Mouse (Mus musculus) left cerebral cortex, postnatal 10 days (tissue): ENCODE results near the gene Tmc6. TPM values are rescaled to one million over a fixed set of nuclear protein-coding genes. Genes with fewer than 3 reads are reported as not detected.
A peak's percentile ranks its signal among the peaks of the same experiment; 100 is the strongest.
"Not testable (repeated sequence)": the region's sequence is repeated elsewhere in the genome, so short reads cannot be mapped to it uniquely, and the experiment has no call there.

ENCODE experiments used
- DNase-seq, 2 experiments: peaks; one replicate each; pipeline ENCODE4 v3.0.0; 2021 to 2022; ENCODE audit warnings: low spot score in 2 of 2, mixed read lengths in 1 of 2; ENCODE audit errors: extremely low spot score in 1 of 2
- intact Hi-C: fragments of 180-260 bp; cut with DNase I; formaldehyde crosslinking; loops from one replicate; pipeline ENCODE4 v1.15.1; 2025
- total RNA-seq, 2 experiments: library from RNA; stranded (reverse); gene quantifications; 2 replicates each; pipeline ENCODE4 v1.2.3; 2021

Gene Tmc6
- total RNA-seq, 2 experiments from 2014 or later = 4.7 to 4.8 TPM

- DNase-seq = not testable (repeated sequence)
These were observed 33.9 kb upstream of the Tmc6 start for GRCm38 (mm10) chr11:117815850-117816249.

GRCm38 (mm10) chr11:117814704-117815366 is 32.8 kb upstream of the Tmc6 start:
- DNase-seq = no peak
- intact Hi-C loops = no loop called here

More at GRCm38 (mm10) chr11:117815850-117816249, 33.9 kb upstream of the Tmc6 start:
- intact Hi-C loops = not testable (repeated sequence)

GRCm38 (mm10) chr11:117813867-117814266 is 31.9 kb upstream of the Tmc6 start:
- no peak for DNase-seq
- intact Hi-C loops = no loop called here

- intact Hi-C loops = no loop called here
- DNase-seq = peak in 1 of 2 experiments; percentile 92
These were observed 28.5 kb upstream of the Tmc6 start for GRCm38 (mm10) chr11:117810401-117811046.

DNA sequence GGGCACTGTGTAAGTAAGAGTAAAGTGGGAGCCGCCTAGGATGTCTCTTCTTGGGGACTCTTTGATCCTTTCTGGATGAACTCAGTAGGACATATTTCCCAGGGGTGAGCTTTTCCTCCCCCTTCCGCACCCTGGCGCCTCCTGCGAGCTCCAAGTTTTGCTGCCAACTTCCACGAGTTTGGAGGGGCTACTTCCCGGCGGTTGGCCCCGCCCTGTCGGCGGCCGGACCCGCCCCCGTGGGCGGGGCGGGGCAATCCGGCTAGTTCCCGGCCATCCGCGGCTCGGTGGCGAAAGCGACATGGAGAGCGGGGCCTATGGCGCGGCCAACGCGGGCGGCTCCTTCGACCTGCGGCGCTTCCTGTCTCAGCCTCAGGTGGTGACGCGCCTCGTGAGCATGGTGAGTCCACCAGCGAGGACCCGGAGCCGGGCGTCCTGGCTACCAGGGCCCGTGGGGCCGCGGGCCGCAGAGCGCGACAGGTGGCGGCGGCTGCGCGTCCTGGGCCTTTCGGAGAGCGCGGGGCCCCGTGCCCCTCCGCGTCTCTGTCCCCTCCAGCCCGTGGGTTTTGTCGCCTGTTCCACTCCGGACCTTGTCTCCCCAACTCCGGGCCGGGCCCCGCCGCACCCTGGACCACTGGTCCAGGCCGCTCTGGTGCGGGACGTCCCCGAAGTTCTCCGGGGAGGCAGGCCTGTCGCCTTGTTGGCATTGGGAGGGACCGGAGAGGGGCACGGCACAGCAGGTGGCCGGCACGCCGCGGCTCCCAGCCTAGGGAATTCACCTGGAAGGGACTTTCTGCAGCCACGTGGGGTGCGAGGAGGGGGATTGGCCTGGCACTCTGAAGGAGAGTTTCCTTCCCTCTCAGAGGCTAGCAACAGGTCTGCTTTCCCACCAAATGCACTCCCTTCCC is 27.7 kb upstream of the Tmc6 start, which contains the start of the genes Gm20708 and Syngr2:
Gm20708 (plus strand) TSS at position 262 of the 905 bp plus-strand sequence.
Syngr2 (plus strand) TSS at position 262 of the 905 bp plus-strand sequence.
- intact Hi-C loops = no loop called here
- DNase-seq = peak in 1 of 2 experiments; percentile 83

DNA sequence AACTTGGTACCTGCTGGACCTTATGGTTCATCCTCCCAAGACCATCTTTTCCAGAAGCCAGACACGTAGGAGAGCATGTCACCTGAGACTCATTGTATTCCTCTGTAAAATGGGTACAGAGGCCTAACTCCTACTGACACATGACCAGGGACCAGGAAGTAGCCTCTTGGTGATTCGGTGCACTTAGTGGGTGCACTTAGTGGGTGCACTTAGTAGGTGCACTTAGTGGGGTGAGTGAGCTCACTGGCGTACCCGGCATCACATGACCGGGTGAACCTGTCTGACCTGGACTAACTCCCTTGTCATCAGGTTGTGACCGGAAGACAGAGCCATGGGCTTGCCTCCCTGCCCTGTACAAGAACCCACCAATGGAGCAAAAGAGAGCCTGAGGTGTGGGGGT is 24.8 kb upstream of the Tmc6 start:
- DNase-seq = no peak
- intact Hi-C loops = no loop called here

GRCm38 (mm10) chr11:117803166-117803688 is 21.2 kb upstream of the Tmc6 start:
- intact Hi-C loops = no loop called here
- no peak for DNase-seq

DNA sequence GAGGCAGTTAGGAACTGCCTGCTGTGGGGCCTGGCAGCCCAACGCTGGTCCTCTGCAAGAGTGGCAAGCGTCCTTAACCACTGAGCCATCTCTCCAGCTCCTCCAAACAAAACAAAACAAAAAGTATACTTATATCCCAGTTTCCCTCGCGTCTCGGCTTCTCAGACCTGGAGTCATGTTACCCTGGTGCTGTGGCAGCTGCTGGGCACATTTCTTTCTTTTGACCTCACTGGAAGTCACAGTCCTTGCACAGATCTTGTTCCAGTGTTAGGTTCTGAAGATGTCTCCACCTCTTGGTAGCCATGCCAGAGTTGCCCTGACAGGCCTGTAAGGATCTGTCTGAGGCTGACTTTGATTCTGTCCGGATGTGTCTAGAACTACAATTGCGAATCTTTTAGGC is 19.7 kb upstream of the Tmc6 start:
- intact Hi-C loops = no loop called here
- DNase-seq = no peak

GRCm38 (mm10) chr11:117800038-117800437 is 18.0 kb upstream of the Tmc6 start:
- DNase-seq = no peak
- intact Hi-C loops = no loop called here

- intact Hi-C loops = no loop called here
- DNase-seq = no peak
These were observed 17.2 kb upstream of the Tmc6 start for GRCm38 (mm10) chr11:117799174-117799573.

GRCm38 (mm10) chr11:117798160-117798541 is 16.2 kb upstream of the Tmc6 start:
- no peak for DNase-seq
- intact Hi-C loops = no loop called here

DNA sequence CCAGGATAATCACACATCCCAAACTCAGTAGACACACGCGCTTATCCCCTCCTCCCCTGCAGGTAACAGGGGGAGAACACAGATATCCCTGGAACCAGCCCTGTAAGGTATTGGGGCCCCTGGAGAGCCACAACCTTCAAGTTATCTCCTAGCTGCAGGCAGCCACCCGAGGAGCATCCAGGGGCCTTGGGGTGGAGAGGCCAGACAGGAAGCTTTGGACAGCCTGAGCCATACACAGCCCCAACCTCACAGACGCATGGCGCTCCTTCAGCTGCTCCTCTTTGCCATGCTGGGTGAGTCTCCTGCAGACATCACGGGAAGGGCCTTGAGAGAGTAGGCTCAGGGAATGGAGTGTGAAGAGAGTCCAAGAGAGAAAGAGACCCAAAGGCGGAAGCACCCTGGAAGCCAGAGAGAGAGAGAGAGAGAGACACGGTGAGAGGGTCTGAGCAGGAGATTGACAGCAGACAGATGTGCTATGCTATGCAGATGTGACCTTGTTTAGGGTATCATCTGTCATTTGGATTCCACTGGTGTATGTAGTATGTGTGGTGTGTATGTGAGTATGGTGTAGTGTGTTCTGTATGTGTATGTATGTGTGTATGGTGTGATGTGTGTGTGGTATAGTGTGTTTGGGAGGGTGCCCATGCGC is 15.6 kb upstream of the Tmc6 start, which contains the start of gene 6030468B19Rik:
6030468B19Rik (plus strand) TSS at position 150 of the 649 bp plus-strand sequence.
- intact Hi-C loops = no loop called here
- no peak for DNase-seq

GRCm38 (mm10) chr11:117796954-117797353 is 15.0 kb upstream of the Tmc6 start:
- DNase-seq = no peak
- intact Hi-C loops = no loop called here

- intact Hi-C loops = no loop called here
- no peak for DNase-seq
These were observed 12.1 kb upstream of the Tmc6 start for GRCm38 (mm10) chr11:117794035-117794551.

- intact Hi-C loops = no loop called here
- peak in 1 of 2 experiments; percentile 51 for DNase-seq
These were observed 10.4 kb upstream of the Tmc6 start for GRCm38 (mm10) chr11:117792281-117792888.

GRCm38 (mm10) chr11:117791441-117791761 is 9.4 kb upstream of the Tmc6 start:
- intact Hi-C loops = no loop called here
- DNase-seq = no peak

- DNase-seq = no peak
- intact Hi-C loops = no loop called here
These were observed 8.9 kb upstream of the Tmc6 start for GRCm38 (mm10) chr11:117790703-117791440.
